Mouse (Mus musculus): ENCODE measurements around the gene Tpbgl. TPM values are rescaled to one million over a fixed set of nuclear protein-coding genes. Genes with fewer than 3 reads are reported as not detected.

Gene Tpbgl
- total RNA-seq (2017) = 0.68 TPM in 1 of 3 replicates, not detected in the others

DNA sequence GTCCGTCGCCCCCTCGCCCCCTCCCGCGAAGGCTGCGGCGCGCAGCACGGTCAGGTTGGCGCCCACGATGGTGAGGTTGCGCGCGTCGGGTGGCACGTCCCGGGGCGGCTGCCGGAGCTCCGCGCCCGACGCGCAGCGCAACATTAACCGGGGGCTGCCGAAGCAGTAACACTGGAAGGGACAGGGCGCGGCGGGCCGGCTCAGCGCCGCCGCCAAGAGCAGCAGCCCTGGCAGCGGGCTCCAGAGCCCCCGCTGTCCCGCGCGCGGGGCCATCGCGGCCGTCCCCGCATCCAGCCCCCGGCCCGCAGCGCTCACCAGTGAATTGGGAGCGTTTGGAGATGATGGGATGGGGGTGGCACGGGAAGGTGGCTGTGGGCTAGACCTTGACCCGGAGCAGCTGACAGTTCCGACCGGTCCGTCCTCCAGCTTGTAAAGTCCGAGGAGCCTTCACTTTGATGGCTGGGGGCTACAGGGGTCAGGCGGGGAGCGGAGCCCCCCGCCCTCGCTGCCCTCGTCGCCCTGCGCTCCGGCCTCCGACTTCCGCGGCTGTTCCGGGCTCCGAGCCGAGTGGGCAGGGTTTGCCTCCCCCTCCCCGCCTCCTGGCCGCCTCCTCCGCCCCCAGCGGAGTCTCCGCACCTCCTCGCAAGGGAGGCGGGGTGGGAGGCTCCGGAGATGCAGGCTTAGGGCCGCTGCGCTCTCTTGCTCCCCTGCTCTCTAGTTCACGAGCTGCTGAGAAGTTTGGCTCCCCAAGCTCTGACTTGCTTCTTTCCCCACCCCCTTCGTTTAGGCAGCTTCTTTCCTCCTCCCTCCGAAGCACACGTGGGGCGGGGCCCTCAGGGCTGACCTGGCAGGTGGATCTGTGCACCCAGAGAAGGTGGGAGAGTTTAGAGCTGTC lies at the start of gene Tpbgl:
Tpbgl (minus strand) TSS at position 728 of the 895 bp plus-strand sequence.
- no peak for ATAC-seq (replicated peaks; ENCODE audit: insufficient number of reproducible peaks, low FRiP score, low TSS enrichment, poor library complexity, severe bottlenecking)

DNA sequence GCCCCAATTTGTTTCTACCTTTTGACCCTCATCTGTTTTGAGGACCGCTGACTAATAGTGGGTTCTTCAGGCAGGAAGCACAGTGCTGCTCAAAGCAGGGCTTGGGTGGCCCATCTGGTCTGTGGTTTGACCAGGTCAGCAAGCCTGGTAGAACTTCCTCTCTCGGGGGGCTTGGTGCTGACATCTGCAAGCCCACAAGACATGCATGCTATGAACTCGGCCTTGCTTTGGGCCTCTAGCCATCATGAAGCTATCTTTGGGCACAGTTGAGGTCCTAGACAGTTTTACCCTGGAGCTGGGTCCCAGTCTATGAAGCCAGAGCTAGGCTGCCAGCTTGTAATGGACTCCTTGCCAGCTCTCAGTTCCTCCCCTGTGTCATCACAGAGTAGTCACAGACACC lies 48.0 kb upstream of the Tpbgl start:
- ATAC-seq (replicated peaks; ENCODE audit: insufficient number of reproducible peaks, low FRiP score, low TSS enrichment, poor library complexity, severe bottlenecking) = 0 out of 2 replicates have a peak, but pooled peaks have one; percentile 25

DNA sequence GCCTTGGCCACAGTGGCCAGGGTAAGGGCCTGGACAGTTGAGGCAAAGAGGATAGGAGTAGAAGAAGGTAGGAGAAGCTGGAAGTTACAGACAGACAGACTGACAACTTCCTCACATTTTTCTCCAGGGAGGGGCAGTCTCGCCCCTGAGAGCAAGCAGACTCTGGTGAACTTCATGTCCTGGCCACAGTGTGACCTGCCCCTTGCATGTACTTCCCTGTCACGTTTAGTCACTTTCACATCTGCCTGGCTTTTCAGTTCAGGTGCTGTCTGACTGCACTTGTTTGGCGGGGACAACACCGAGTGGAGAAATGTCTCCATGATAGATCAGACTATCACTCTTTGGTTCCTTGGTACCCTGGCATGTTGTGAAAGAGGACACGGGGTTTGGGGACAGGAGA lies 47.3 kb upstream of the Tpbgl start:
- peak; percentile 49; the same call in 1 of the 2 replicates for ATAC-seq (replicated peaks; ENCODE audit: insufficient number of reproducible peaks, low FRiP score, low TSS enrichment, poor library complexity, severe bottlenecking)

DNA sequence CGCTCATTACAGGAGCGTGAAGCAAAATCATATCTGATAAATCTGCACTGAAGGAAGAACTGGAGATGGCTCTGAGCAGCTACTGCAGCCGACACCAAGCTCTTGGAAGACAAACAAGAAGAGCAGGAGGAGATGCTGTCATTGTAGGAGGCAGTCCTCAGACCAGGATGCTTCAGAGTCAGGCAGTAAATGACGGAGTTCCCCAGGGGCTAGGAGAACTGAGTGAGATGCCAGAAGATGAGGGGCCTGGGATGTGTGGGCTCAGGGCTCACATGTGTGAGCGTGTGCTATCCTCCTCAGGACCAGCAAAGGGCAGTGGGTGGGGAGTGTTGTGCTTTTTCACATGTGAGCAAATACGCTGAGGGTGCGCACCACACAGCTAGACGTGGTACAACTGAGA lies 46.3 kb upstream of the Tpbgl start:
- no peak for ATAC-seq (replicated peaks; ENCODE audit: insufficient number of reproducible peaks, low FRiP score, low TSS enrichment, poor library complexity, severe bottlenecking)

DNA sequence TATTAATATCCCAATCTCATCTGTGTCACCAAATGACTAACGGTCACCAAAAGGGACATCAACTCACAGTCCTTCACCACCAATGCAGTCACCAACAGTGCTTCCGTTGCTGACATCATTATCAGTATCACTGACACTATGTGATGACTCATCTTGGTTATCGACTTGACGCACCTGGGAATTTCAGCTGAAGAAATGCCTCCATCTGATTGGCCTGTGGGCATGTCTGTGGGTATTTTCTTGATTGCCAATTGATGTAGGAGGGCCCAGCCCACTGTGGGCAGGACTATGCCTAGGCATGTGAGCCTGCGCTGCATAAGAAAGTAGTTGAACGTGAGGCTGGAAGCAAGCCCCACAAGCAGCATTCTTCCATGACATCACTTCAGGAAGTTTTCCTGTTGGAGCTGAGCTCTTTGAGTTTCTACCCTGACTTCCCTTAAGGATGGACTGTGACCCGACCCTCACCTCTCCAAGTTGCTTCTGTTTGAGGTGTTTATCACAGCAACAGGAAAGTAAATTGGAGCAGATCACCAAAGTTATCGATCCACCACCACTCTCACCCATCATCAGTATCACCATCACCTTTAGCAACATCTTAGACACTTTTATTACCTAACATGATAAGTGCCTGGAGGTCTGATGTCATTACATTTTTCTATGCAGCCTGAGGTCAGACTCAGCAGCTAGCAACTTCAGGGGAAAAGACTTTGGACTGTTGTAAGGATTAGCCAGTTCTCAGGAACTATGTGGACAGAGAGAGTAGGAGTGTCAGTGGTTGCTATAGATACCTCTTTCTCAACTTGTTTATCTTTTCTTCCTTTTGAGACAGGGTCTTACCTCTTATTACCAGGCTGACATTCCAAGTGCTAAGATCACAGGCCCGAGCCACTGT lies 44.9 kb upstream of the Tpbgl start:
- no peak for ATAC-seq (replicated peaks; ENCODE audit: insufficient number of reproducible peaks, low FRiP score, low TSS enrichment, poor library complexity, severe bottlenecking)

DNA sequence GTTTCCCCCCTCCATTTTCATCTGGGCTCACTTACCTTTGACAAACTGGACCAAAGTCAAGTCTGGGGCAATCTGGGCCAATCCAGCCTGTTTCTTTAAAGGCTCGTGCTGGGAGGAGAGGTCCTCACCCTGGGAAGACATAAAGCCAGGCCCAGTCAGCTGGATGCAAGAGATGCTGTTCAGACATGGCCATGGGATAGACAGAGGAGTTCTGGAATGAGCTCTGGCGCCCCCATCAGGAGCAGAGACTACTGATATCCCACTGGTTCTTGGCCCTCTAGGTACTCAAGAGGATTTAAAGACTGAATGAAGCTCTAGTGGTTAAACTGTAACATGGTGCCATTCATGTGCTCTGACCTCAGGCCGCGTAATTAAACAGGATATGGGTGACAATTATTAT lies 44.0 kb upstream of the Tpbgl start:
- ATAC-seq (replicated peaks; ENCODE audit: insufficient number of reproducible peaks, low FRiP score, low TSS enrichment, poor library complexity, severe bottlenecking) = no peak

DNA sequence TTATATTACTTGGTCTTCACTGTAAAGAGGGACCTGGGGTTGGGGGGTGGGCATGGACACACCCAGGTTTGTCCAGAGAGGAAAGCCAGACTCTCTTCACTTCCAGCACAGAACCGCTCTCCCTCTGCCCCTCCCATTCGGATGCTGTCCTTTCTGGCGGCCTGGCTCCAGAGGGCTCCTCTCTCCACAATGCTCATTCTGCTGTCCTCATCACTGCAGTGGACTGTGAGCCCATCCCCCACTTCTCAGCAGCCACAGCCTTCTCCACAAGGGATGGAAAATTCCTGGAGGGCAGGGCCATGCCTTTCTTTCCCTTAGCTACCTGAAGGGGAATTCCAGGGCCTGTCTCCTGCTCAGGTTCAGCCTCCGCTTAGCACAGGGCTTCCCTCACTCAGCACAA lies 41.9 kb upstream of the Tpbgl start:
- no peak for ATAC-seq (replicated peaks; ENCODE audit: insufficient number of reproducible peaks, low FRiP score, low TSS enrichment, poor library complexity, severe bottlenecking)

DNA sequence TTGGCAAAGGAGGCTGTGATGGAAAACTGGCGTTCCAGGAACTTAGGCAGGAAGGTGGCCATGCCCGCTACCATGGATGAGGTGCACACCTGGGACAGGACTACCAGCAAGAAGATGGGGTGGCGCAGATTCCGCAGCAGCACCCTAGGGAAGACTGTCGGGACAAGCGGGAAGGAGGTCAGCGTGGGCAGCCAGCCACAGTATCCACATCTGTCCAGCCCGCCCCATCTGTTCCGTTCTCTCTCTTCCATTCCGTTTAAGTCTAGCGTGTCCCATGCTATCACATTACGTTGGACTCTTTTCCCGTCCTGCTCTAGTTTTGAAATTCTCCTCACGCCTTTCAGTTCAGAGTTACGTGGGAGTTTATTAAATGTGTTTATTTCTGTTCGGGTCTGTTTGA lies 40.2 kb upstream of the Tpbgl start:
- ATAC-seq (replicated peaks; ENCODE audit: insufficient number of reproducible peaks, low FRiP score, low TSS enrichment, poor library complexity, severe bottlenecking) = no peak

DNA sequence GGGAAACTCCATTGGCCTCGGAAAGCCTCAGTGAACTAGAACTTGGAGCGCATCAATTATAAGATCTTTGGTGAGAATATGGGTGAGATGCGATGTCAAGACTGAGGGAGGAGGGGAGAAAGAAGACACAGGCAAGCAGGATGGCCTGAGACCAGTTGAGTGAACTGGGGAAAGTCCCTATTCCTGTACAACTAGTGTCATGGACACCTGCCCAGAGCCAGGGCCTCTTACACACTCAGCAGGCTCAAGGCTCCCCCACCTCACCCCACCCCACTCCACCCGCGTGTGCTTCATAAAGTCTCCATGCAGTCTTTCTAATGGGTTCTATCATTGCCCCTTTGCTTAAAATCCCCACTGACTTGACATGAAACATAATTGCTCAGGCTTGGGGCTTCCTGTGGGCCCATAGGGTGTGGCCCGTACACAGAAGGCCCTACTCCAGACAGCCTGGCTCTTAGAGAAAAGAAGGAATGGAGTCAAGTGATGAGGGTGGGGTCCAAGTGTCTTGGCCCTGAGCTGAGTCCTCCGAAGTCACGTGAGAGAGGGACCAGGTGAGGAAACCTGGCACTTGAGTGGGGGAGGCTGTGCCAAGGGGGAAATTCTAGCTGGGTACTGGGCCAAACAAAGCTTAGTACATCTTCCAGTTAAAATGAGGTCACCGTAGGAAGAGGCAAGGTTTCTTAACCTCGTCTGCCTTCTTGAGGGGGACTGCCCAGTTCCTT lies 39.0 kb upstream of the Tpbgl start:
- ATAC-seq (replicated peaks; ENCODE audit: insufficient number of reproducible peaks, low FRiP score, low TSS enrichment, poor library complexity, severe bottlenecking) = no peak

DNA sequence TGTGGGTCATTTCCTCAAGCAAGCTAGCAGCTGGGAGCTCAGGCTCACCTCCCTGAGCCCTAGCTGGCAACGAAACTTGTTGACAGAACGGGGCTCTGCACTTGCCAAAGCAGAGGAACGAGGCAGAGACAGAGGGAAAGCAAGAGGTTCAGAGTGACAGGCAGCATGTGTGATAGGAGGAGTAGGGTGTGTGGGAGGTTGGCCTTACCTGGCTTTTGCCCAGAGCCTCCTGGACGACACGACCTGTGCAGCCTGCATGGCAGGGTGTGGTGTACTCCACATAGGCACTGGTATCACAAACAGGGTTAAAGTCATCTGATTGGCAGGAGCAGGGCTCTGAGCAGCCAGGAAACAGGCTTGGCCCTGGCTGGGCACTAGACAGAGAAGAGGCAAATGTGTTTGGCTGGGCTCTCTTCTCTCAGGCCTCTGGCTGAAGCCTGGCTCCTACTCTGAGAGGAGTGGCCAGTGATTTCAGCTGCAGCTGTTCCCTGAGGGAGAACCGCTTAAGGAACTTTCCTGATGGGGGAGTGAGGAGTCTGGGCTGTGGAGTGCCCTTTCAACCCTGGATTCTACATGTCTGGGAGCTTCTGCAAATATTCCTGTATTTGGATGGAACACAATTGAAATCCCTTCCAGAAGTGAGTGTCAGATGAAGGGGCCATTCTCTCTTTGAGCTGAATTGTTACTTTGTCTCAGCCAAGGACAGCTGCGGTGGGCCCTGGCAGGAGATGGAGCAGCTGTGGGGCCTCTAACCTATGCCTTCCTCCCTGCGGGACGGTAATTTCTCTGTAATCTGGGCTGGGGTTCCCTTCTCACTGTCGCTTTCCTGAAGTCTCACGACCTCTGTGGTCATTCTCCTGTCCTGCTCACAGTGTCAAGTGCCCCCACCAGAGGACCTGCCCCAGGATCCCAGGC lies 37.9 kb upstream of the Tpbgl start:
- no peak for ATAC-seq (replicated peaks; ENCODE audit: insufficient number of reproducible peaks, low FRiP score, low TSS enrichment, poor library complexity, severe bottlenecking)

DNA sequence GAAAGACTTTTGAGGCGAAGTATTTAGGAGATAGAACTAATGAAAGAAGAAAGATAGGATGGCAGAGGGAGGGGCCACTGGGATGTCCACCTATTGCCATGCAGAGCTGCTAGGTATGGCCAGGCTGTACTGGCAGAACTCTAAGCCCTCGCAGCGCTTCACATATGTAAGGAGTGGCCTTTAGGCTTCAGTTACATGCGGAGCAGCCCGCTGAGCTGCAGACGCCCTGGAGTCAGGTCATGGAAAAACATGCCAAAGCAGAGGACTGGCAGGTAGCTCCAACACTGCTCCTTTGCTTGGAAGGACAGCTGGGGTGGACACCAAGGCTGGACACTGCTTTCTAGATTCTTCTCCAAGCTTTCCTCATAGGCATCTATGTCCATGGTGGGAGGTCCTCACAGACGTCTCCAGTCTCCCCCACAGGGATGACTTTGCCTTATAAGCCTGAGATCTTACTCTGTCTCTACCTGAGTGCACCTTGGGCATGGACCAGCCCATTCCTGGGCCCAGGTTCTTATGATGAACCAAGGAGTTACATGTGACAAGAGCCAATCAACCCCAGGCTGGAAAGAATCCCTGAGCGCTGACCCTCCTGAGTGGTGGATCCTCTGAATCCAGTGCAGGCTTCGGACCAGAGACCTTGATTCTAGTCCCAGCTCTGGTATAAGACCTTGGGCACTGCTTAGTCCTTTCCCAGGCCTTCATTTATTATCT lies 36.8 kb upstream of the Tpbgl start:
- ATAC-seq (replicated peaks; ENCODE audit: insufficient number of reproducible peaks, low FRiP score, low TSS enrichment, poor library complexity, severe bottlenecking) = no peak

DNA sequence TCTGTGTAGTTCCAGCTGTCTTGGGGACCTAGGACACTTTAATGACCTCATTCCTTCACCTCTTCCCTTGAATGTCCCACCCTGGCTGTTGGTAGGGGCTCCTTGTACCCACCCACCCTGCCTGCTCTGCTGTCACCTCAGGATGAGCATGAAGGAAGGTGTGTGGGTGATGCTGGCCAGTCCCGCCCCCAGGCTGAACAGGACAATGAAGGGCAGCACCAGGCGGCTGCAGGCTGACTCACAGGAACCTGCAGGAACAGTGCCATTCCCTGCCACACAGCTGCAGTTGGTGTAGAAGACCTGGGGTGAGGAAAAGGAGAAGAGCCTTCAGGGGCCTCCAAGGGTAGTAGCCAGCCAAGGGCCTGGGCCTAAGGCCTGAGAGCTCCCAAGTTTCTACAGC lies 35.4 kb upstream of the Tpbgl start:
- ATAC-seq (replicated peaks; ENCODE audit: insufficient number of reproducible peaks, low FRiP score, low TSS enrichment, poor library complexity, severe bottlenecking) = no peak

DNA sequence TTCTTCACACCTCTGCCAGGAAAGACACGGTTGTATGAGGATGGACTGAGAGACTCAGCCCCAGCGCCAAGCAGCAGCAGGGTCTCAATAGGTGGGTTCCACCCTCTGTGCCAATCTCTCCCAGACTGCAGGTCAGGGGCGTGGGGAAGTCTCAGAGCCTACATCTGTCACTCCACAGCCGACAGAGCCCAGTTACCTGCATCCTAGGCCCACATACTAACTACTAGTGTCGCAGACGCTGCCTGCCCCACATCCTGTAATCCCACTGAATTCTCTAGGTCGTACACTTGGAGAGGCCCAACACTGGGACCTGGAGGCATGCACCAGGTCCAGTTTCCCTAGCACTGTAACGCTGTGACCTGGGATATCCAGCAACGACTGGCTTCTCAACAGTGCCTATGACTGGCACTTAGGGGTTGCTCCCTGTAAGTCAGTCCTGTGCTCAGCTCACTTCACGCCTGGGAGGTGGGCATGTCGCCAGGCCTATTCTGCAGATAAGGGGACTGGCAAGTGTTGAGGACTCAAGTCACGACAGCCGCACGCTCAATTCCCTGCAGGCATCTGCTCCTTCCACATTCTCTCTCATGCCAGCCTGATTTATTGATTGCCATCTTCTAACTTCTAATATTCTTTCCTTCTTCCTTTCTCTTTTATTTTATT lies 34.8 kb upstream of the Tpbgl start:
- ATAC-seq (replicated peaks; ENCODE audit: insufficient number of reproducible peaks, low FRiP score, low TSS enrichment, poor library complexity, severe bottlenecking) = no peak

DNA sequence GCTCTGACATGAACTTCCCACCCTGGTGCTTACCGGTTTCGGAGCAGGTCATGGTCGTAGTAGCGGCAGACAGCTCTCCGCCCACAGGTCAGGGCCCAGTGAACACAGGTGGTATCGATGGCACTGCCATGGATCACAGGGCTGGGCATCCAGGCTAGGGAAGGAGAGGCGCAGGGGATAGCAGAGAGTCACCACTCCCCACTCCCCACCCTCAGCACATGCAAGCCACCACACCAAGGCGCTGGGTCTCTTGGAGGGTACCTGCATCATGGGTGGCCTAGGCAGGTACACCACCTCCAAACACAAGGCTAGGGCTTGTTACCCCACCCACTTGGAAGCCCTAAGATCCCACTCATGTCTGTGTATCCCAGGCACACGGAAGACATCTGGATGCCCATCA lies 34.2 kb upstream of the Tpbgl start:
- no peak for ATAC-seq (replicated peaks; ENCODE audit: insufficient number of reproducible peaks, low FRiP score, low TSS enrichment, poor library complexity, severe bottlenecking)

DNA sequence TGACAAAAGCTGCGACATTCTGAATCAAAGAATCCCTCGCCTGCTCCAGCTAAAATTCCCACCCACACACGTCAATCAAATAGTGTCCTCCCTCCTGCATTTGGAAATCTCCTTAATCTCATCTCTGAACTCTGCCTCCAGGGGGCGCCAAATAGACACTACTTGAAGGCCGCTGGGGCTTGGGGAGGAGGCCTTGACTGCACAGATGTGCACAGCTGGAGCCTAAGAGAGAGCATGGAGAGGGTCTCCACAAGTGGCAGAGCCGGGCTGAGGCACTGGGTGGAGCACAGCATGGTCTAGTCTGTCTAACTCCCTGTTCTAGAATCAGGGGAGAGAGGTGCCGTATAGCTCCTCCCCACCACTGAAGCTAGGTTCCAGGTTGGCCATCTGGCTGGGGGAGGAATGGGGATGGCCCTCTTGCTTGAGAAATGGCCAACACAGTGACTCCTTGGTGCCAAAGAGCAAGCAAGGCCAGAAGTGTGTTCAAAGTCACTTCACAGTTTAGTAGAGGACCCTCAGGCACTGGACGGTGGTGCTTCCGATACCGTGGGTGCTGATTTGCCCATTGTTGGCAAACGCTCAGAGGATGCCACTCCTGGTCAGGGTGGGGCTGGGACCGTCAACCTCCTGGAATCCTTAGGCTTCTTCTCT lies 32.6 kb upstream of the Tpbgl start:
- 0 out of 2 replicates have a peak, but pooled peaks have one; percentile 40 for ATAC-seq (replicated peaks; ENCODE audit: insufficient number of reproducible peaks, low FRiP score, low TSS enrichment, poor library complexity, severe bottlenecking)

DNA sequence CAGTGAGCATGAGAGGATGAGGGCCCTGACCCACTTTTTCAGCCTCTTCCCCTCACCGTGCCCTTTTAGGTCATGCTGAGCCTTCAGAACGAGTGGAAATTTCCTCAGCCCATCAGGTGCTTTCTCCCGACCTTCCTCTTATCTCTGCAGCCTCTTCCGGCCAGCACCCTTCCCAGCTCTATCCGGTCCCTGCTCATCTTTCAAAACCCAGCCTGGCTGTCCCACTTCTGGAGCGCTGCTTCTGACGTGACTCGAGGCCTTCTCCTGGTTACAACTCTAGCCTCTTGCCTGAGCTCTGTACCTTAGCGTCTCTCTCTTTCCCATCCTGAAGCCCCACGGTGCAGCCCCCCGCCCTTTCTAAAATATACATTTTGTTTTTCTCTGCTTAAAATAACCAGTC lies 27.3 kb upstream of the Tpbgl start:
- no peak for ATAC-seq (replicated peaks; ENCODE audit: insufficient number of reproducible peaks, low FRiP score, low TSS enrichment, poor library complexity, severe bottlenecking)

DNA sequence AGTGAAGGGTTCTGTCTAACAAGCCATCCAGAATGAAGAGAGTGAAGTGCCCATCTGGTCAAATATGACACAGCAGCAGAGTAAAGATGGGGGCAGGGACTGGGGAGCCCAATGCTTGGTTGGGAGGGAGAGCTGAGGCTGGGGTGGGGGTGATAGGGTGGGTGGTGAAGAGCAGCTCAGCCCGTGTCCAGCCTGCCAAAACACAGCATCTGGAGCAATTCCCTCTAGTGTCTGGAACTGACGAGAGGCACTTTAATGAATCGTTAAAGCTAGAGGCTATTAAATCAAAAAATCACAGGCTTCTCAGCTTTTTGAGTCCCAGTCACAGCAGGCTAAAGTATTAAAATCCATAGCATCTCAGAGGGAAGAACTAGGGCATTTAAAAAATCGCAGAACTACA lies 22.7 kb upstream of the Tpbgl start:
- ATAC-seq (replicated peaks; ENCODE audit: insufficient number of reproducible peaks, low FRiP score, low TSS enrichment, poor library complexity, severe bottlenecking) = no peak

Data from monocyte, adult 5-6 weeks (primary cell).